Mouse (Mus musculus): ENCODE results near the gene Nwd2.

The Nwd2 gene

GRCm38 (mm10) chr5:63649070-63649532, at the start of gene Nwd2:
Gene Nwd2 (plus strand): TSS chr5:63649102.
- peak; percentile 66 to 67 for DNase-seq (ENCODE audit: low spot score in 2 of 2)

DNA sequence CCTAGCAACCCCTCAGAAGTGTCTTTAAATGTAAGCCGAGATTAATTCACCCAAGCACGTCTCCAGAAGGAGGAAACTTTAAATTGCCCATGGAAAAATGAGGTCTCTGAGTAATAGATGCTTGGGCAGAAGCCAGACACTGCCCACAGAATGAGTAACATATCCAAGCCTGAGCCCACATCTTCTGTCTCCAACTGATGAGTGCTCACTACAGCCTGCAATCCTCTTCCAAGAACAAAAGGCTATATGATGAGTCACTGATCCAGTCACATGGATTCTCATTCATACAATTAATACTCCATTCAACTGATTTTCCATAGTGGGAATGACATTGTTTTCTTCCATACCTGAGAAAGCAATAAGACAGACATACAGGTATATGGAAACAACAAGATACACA, 41.5 kb upstream of the Nwd2 start:
- DNase-seq (ENCODE audit: low spot score in 2 of 2) = peak; percentile 71 to 83

DNA sequence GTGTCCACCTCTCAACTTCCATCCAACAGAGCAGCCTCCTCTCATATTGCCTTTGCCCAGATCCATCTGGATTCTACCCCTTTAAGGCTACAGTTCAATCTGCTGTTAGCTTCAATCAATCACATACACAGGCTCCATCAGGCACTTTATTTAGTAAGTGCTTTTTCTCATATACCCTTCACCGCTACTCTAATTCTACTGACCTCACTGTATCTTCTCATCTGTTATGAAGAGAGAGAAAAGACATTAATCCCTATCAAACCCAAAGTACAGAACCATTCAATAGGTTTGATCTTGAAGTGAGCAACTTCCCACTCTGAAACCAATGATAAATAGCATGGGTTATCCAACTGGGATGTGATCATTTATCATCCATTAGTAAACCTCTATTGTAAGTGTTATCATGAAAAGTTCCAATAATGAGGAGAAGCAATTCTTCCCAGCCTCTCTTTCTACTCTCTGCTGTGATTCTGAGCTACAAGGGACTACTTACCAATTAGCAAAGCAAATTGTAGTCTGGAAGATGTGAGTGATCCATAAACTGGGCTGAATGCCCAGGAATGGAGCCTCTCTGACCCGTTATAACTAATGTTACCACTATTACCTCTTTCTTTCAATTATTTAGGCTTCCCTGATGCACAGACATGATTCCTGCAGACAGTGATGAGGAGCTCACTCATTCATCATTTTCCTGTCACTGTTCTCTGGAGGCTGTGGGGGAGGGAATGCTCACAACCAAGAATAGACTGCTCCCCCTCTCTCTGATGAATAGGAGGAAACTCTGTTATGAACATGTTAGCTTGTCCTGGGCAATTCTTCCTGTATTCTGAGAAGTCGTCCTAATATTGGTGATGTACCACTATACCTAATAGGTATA, 31.9 kb upstream of the Nwd2 start:
- DNase-seq (ENCODE audit: low spot score in 2 of 2) = no peak

DNA sequence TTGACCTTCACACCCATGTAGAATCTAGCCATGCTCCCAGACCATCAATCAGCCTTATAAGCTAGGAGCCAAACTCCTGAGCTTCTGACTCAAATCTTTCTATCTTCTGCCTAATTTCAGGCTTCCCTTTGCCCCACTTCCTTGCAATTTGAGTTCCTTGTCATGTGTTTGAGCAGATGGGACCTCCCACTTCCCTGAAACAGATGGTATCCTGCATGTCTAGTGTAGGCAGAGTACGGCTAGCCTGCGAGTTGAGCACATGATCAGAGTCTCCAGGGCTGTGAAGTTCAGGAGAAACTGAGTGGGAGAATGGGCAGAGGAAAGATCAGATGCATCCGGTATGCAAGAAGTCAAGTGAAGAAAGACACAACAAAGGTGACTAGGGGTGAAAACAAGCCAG, 24.8 kb upstream of the Nwd2 start:
- DNase-seq (ENCODE audit: low spot score in 2 of 2) = peak; percentile 79 to 80

DNA sequence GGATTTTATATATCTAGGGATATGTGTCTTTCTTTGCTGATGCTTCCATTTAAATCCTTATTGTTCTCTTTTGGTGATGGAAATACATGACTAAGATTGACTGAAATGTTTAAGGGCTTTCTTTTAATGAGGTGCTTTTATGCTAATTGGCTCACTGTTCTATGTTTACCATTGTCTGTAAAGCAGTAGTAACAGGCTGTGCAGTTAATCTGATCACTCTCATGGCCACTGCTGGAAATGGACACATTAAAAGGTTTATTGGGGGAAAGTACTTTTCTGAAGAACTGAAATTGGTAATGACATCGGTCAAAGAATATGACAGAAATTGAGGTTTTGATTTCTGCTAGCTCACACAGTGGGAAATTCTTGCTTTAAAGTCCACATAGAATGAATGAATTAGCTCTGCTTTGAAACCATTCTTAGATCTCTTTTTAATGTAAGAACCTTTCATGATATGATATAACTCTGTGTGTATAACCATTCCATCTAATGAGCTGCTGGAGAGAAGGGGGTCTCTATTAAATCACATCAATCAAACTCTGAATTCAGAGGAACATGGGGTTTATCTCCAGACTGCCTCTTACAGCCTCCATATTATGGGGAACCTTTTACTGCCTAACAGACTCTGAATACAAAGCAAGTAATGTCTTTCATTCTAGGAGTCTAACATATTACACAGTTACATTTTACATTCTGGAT, 20.9 kb upstream of the Nwd2 start:
- DNase-seq (ENCODE audit: low spot score in 2 of 2) = no peak

GRCm38 (mm10) chr5:63628531-63628871, 20.4 kb upstream of the Nwd2 start:
- DNase-seq (ENCODE audit: low spot score in 2 of 2) = no peak

DNA sequence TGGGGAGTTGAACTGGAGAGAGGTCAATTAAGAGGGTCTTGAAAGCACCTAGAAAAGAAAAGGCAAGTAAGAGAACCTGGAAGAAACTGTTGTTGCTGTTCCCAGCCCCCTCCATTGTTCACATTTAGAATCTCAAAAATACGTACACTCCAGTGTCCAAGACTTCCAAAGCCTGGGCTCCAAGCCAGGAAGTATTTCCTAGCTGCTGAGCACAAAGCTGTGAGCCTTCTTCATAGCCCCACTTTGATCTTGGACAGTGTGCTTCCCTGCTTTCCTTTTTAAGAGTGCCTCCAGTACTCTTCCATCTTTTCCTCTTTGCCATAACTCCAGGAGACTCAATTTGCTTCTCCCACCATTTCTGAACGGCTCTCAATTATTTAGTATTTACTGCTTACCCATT, 14.3 kb upstream of the Nwd2 start:
- DNase-seq (ENCODE audit: low spot score in 2 of 2) = peak; percentile 42 to 47

DNA sequence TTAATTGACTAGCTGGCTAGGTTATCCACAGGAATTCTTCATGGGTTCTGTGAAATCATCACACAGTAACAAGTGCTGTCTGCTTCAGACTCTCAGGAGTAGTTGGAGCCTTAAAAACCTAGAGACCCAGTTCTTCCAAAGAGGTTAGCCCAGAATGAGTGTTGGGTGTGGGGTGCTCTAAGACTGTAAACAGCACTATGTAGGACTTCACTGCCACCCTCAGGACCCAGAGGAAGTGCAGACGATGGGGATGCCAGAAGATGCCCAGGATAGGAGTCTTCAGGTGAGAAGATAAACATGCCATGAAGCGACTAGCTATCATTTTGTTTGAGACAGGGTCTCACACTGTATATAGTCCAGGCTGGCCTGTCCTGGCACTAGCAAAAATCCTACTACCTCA, 715 bp upstream of the Nwd2 start:
- DNase-seq (ENCODE audit: low spot score in 2 of 2) = peak; percentile 74 to 79

DNA sequence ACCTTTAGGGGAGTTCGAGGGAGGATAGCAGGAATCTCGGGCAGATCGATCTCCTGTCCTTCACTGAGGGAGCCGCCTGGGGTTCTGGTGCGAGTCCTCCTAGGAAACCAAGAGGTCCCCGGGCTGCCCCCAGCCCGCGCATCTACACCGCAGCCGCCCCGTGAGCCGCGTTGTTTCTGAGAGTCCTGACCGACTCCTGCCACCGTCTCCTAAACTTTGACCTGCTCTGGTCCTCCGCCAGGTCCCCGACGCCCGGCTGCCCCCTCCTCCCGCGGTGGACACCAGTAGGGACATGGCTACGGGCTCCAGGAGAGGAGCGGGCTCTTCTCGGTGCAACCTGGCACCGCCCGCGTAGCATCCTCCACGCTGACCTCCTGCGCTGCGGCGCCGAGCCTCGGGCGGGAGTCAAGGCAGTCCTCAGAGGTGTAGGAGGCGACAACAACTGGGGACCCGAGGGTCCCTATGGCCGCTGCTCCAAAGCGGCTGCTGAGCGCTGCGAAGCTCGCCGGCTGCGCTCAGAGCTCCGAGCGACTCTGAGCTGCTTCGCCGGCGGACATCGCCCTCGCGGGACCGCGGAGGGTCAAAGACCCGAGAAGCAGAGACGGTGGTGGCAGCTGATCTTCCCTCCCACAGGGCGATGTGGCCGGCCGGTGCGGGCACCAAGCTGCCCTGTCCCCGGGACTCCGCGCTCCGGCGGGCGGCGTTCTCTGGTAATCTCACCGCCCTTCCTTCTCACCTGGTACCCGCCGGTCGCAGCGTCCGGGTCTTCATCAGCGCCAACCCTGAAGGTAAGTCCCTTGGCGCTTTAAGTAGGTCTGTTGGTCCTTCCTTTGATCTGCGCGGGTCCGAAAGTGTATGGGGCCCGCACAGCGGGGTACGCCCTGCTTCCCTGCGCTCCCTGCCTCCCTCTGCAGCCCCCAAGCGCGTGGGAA, 897 bp downstream of the Nwd2 start:
- peak; percentile 49 to 50 for DNase-seq (ENCODE audit: low spot score in 2 of 2)

DNA sequence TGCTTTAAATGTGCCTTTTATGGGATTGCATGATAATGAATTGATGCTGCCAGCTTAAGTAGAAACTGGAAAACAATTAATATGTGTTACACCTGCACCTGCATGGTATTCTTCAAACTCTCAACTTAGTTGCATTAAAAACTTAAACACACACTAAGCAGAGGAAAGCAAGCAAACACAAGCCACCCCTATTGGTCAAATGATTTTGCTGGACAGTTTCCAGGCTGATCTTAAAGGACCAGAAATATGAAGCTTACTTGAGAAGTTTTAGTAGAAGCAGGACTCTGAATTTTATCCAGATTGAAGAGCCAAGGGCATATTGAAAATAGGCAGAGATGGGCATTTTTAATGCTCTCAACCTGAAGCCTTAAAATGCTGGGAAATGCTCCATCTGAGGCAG, 2.9 kb downstream of the Nwd2 start:
- DNase-seq (ENCODE audit: low spot score in 2 of 2) = no peak

GRCm38 (mm10) chr5:63652705-63653104, 3.8 kb downstream of the Nwd2 start:
- peak in 1 of 2 experiments; percentile 39 for DNase-seq (ENCODE audit: low spot score in 2 of 2)

- peak; percentile 26 to 41 for DNase-seq (ENCODE audit: low spot score in 2 of 2)
Measured at GRCm38 (mm10) chr5:63666884-63667283, 18.0 kb downstream of the Nwd2 start.

DNA sequence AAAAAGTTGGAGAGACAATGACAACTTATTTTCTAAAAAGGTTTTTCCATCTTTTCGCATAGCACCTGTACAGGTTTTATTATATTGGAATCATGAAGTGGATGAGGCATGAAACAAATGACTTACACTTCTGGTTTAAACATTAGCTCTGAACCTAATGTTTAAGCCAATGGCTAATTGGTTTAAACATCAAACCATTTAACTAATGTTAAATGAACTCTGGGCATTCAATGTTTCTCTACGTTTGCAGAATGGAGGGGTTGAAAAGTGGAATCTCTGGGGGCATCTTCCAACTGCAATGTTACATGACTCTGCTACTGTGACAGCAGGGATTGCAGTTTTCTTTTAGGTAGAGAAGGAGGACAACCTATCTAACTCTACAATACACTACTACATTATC, 27.0 kb downstream of the Nwd2 start:
- no peak for DNase-seq (ENCODE audit: low spot score in 2 of 2)

DNA sequence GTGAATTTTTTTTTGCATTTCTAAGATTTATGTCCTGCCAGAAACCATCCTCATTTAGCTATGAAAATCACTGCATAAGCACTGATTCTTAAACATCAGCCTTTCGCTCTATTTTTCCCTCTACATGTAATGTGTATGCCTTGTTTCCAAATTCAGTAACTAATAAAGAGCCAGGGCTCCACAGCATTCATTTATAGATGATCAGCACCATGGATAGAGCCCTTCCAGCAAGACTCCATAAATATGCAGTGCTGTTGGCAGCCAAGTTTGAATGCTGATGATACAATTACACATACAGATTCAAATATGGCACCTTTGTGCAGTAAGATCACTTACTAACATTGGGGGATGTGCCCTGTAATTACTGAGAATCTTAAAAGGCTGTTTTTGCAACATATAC, 40.2 kb downstream of the Nwd2 start:
- DNase-seq (ENCODE audit: low spot score in 2 of 2) = no peak

- peak in 1 of 2 experiments; percentile 17 for DNase-seq (ENCODE audit: low spot score in 2 of 2)
Measured at GRCm38 (mm10) chr5:63696784-63697183, 47.9 kb downstream of the Nwd2 start.

GRCm38 (mm10) chr5:63697196-63697595, 48.3 kb downstream of the Nwd2 start:
- no peak for DNase-seq (ENCODE audit: low spot score in 2 of 2)

- DNase-seq (ENCODE audit: low spot score in 2 of 2) = no peak
Measured at GRCm38 (mm10) chr5:63728955-63729354, 80.1 kb downstream of the Nwd2 start.

DNA sequence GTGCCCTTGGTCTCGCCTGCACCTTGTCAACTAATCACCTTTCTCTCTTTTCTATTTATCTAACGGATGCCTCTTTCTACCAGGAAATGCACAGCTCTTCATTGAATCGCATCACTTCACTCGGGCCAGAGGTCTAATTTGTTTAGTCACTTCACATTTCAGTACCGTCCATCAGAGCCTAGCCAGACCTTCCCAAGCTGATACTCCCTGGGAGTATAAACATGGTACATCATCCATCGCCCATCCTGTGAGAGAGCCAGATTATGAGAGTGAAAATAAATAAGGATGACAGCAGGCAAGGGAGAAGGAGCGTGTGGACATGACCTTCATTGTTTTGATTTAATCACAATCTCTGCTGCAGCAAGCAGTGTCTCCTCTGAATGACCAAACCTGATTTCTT, 86.6 kb downstream of the Nwd2 start:
- no peak for DNase-seq (ENCODE audit: low spot score in 2 of 2)

DNA sequence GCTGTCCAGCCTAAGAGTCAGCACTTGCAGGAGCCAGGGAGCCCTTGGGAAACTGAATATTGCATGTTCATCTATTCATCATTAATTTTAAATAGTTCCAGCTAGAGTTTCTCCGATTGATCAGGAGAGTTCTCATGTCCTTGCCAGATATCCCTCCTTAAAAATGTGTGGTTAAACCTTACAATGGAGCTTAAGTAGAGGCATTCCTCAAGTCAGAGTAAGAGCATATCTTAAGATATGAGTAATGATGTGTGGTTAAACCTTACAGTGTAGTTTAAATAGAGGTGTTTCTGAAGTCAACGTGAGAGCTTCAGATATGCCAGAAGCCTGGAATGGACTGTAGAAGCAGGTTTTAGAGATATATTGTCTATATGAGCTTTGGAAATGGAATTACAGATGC, 94.5 kb downstream of the Nwd2 start:
- DNase-seq (ENCODE audit: low spot score in 2 of 2) = no peak

DNA sequence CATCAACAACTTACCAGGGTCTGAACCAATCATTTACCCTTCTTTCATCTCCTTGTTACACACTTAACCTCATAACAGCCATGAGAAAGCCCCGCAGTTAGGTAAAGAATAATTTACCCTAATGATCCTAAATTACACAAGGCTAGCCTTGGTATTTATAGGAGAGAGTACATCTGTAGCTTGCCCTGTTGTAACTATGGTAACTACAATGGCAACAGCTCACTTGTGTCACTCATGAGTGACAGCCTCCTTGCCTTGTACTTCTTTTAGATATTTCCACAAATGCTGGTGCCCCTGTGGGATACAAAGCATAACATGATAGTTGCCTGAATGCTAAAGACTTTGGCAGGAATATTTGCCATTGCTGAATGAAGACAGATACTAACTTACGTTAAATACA, 99.4 kb downstream of the Nwd2 start:
- DNase-seq (ENCODE audit: low spot score in 2 of 2) = no peak

- DNase-seq (ENCODE audit: low spot score in 2 of 2) = no peak
Measured at GRCm38 (mm10) chr5:63748759-63749158, 99.9 kb downstream of the Nwd2 start.

Measured in right cerebral cortex, adult 2 months (tissue).